Mouse (Mus musculus): ENCODE results near the gene Mgea5.

DNA sequence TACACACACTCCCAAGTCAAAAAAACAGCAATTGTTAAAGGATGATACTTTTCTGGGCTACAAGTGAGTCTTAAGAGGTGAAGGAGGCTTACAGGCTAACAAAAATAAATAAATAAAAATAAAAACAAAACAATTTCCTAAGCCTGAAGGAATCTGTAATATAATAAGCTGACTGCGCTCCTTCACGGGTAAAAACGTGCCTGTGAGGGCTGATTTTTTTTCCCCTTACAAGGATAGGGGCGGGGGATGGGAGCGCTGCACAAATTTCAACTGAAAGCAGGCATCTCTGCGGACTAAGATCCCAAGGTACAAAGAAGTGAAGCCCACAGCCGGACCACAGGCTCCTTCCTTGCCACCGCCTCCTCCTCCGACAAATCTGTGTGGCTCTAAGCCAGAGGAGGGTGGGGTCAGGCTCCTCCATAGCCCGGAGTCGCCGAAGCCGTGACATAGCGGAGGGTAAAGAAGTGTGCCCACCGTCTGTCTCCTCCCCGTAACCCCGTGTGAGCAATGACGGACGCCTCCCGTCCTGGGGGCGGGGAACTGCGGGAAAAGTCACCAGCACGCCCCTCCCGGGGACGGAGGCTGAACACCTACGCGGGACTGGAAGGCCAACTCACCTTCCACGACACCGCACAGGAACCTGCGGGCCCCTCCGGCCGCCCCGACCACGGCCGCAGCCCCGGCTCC is 1.2 kb downstream of the Mgea5 start:
- TF ChIP-seq CTCF (IDR thresholded peaks at IDR 0.05; ENCODE audit: low read depth) (no peak), EP300 (IDR thresholded peaks at IDR 0.05; ENCODE audit: low read depth) (no peak)
